Mouse (Mus musculus) myocyte (in vitro differentiated cells): ENCODE data around the gene Spatc1l. TPM values are rescaled to one million over a fixed set of nuclear protein-coding genes. Genes with fewer than 3 reads are reported as not detected.

Experiments used
- H3K27me3 ChIP-seq: one replicate; pipeline ENCODE4 v1.6.1; 2011; ENCODE audit not compliant: control insufficient read depth, insufficient read depth, insufficient read length
- H3K36me3 ChIP-seq: one replicate; pipeline ENCODE4 v1.6.1; 2011; ENCODE audit not compliant: control insufficient read depth, insufficient read depth
- H3K4me2 ChIP-seq: one replicate; pipeline ENCODE4 v1.6.1; 2011; ENCODE audit warnings: low read depth, control low read depth
- H3K4me3 ChIP-seq: one replicate; pipeline ENCODE4 v1.5.1; 2011; ENCODE audit warnings: mild to moderate bottlenecking, control low read depth, moderate library complexity
- H3K79me2 ChIP-seq: one replicate; pipeline ENCODE4 v1.6.1; 2011; ENCODE audit not compliant: control insufficient read depth, insufficient read depth
- H3ac ChIP-seq: one replicate; pipeline ENCODE4 v1.6.1; 2011; ENCODE audit not compliant: control insufficient read depth, insufficient read length
- CEBPB ChIP-seq: IDR thresholded peaks from 2 replicates; pipeline ENCODE4 v1.6.1; 2011; ENCODE audit warnings: mild to moderate bottlenecking, moderate library complexity; ENCODE audit not compliant: poor library complexity, insufficient read depth, severe bottlenecking
- E2F4 ChIP-seq: IDR thresholded peaks from one replicate; pipeline ENCODE4 v1.6.1; 2011; ENCODE audit warnings: mild to moderate bottlenecking, control low read depth, moderate library complexity; ENCODE audit not compliant: insufficient read depth
- MAX ChIP-seq: IDR thresholded peaks from one replicate; pipeline ENCODE4 v1.6.1; 2011; ENCODE audit warnings: low read depth, mild to moderate bottlenecking, control low read depth
- MYOD1 ChIP-seq, 3 experiments: IDR thresholded peaks; one replicate each; pipeline ENCODE4 v1.6.1; 2011; ENCODE audit warnings: control low read depth in 2 of 3, low read depth in 2 of 3, mild to moderate bottlenecking in 2 of 3, moderate library complexity in 1 of 3; ENCODE audit not compliant: insufficient read length in 2 of 3, control insufficient read depth in 1 of 3
- MYOG ChIP-seq, 3 experiments: IDR thresholded peaks; one replicate each; pipeline ENCODE4 v1.6.1; 2011; ENCODE audit warnings: control low read depth in 2 of 3, low read depth in 2 of 3, mild to moderate bottlenecking in 2 of 3; ENCODE audit not compliant: insufficient read length in 2 of 3, control insufficient read depth in 1 of 3, insufficient read depth in 1 of 3
- POLR2A ChIP-seq: IDR thresholded peaks from one replicate; pipeline ENCODE4 v1.6.1; 2011; ENCODE audit warnings: low read depth, mild to moderate bottlenecking, control low read depth, moderate library complexity; ENCODE audit not compliant: insufficient read length
- POLR2AphosphoS2 ChIP-seq: IDR thresholded peaks from one replicate; pipeline ENCODE4 v1.6.1; 2011; ENCODE audit warnings: low read depth, control low read depth; ENCODE audit not compliant: insufficient read length
- REST ChIP-seq: IDR thresholded peaks from one replicate; pipeline ENCODE4 v1.6.1; 2011; ENCODE audit warnings: mild to moderate bottlenecking, control low read depth, moderate library complexity; ENCODE audit not compliant: insufficient read depth, insufficient read length
- SRF ChIP-seq: IDR thresholded peaks from one replicate; pipeline ENCODE4 v1.6.1; 2011; ENCODE audit warnings: low read depth; ENCODE audit not compliant: control insufficient read depth, insufficient read length
- TCF12 ChIP-seq: IDR thresholded peaks from one replicate; pipeline ENCODE4 v1.6.1; 2011; ENCODE audit warnings: mild to moderate bottlenecking, control low read depth; ENCODE audit not compliant: poor library complexity, insufficient read depth, severe bottlenecking
- TCF3 ChIP-seq: IDR thresholded peaks from one replicate; pipeline ENCODE4 v1.6.1; 2011; ENCODE audit warnings: low read depth, control low read depth; ENCODE audit not compliant: insufficient read length
- USF1 ChIP-seq: IDR thresholded peaks from one replicate; pipeline ENCODE4 v1.6.1; 2011; ENCODE audit warnings: low read depth, mild to moderate bottlenecking, control low read depth, moderate library complexity
- polyA plus RNA-seq: library from polyadenylated mRNA; unstranded; fragments of >200 nt; fragmentation: generic; extraction: Trizol; gene quantifications from one replicate; pipeline ENCODE4 v1.2.1, GENCODE M21; 2012; ENCODE audit warnings: missing spikeins

Spatc1l gene
- polyA plus RNA-seq, 1 experiment, result not detected

- Histone ChIP-seq H3K27me3 (no peaks in the 10 kb centered on the region), H3K4me3 (no peak overlapping the region), H3K36me3 (peaks cover 37% of the 10 kb centered on the region), H3ac (no peak overlapping the region), H3K4me2 (peak overlapping the region; percentile 31), H3K79me2 (peaks cover 39% of the 10 kb centered on the region)
- TF ChIP-seq POLR2AphosphoS2 (no peak), SRF (no peak), POLR2A (no peak), REST (no peak), MYOG (IDR thresholded peaks at IDR 0.05; ENCODE audit: control insufficient read depth in 1 of 3, insufficient read depth in 1 of 3, insufficient read length in 2 of 3, low read depth in 2 of 3) (no peak), TCF3 (no peak), E2F4 (no peak), MYOD1 (IDR thresholded peaks at IDR 0.05; ENCODE audit: control insufficient read depth in 1 of 3, insufficient read length in 2 of 3, low read depth in 2 of 3) (no peak)
These were observed 26.5 kb upstream of the Spatc1l start for GRCm38 (mm10) chr10:76535526-76535925.

DNA sequence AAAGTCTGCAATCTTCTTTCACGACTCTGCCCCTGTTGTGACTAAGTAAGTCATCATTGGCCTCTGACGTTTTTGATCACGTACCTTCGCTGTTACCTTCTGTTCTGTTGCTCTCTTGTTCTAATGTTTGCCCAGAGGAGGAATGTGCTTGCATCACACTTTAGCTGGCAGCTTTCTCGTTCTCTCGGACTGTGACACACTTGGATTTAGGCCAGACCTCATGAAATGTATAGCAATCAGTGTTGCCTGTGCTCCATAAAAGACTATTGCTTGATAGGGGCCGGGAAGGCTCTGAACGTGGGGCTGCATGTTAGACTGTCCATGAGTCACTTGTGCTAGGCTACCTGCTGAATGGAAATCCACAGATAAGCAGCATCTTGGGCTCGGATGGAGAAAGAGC lies 24.5 kb upstream of the Spatc1l start:
- peaks cover 28% of the 10 kb centered on the region for H3K79me2 ChIP-seq
- peaks cover 53% of the 10 kb centered on the region for H3K36me3 ChIP-seq
- no peak overlapping the region for H3K4me2 ChIP-seq
- no peak overlapping the region for H3ac ChIP-seq
- TF ChIP-seq TCF3, result no peak
- TF ChIP-seq MYOG (IDR thresholded peaks at IDR 0.05; ENCODE audit: control insufficient read depth in 1 of 3, insufficient read depth in 1 of 3, insufficient read length in 2 of 3, low read depth in 2 of 3), result no peak
- peak; percentile 26; the same call in 1 of the 2 replicates for TF ChIP-seq CEBPB
- no peaks in the 10 kb centered on the region for H3K27me3 ChIP-seq
- no peak overlapping the region for H3K4me3 ChIP-seq

- Histone ChIP-seq H3K4me2 (no peak overlapping the region), H3K27me3 (no peaks in the 10 kb centered on the region)
- TF ChIP-seq SRF (no peak), USF1 (no peak)
These were observed 20.6 kb upstream of the Spatc1l start for GRCm38 (mm10) chr10:76541336-76542085.

DNA sequence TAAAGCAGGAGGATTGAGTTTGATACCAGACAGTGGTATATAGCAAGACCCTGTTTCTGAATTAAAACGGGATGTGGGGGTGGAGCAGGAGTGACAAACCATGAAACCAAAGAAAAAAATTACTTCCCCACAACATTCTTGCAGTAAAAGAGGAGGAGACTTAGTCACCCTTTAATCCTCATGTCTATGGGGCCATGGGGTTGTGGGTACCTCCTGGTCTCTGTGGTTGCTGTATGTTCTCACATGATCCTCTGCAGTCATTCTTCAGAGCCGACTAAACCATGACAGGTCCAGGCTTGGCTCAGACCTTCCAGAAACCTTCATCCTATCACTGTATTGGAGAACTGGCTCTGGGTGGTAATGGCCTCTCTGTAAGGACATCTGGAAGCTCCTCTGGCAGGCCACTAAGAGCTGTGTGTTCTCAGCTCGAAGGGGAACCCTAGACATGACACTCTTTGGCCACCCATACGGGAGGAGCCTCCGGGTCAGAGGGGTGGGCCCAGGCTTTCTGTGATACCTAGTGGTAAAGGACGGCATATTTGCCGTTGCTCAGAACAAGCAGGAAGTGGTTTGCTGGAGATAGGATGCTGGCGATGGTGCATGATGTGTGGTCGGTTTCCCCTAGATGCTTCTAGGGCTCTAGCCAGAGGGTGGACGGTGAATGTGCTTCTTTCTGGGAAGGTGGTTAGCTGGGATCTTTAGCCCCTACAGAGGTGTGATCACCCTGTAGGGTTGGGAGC lies 19.3 kb upstream of the Spatc1l start:
- Histone ChIP-seq H3K4me2 (no peak overlapping the region), H3K4me3 (no peak overlapping the region), H3K36me3 (peaks cover 60% of the 10 kb centered on the region), H3ac (no peak overlapping the region), H3K79me2 (no peaks in the 10 kb centered on the region), H3K27me3 (no peaks in the 10 kb centered on the region)
- TF ChIP-seq SRF, result no peak

More at GRCm38 (mm10) chr10:76541336-76542085, 20.6 kb upstream of the Spatc1l start:
- Histone ChIP-seq H3ac (no peak overlapping the region), H3K79me2 (no peaks in the 10 kb centered on the region), H3K36me3 (peaks cover 55% of the 10 kb centered on the region), H3K4me3 (no peak overlapping the region)

DNA sequence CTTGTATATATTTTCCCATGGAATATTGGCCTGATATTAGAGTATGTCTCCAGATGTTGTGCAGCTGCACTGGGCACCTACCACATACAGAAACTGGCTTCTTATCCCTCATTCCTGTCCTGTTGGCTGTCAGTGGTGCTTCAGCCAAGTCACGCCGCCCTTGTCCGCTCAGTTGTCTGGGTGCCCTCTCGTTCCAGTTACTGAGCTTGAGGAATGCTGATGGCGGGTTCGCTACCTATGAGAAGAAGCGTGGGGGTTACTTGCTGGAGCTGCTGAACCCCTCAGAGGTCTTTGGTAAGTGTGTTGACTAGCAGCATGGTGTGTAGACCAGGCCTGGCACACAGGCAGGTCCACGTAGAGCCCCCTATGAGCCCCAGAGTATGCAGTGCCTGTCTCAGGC lies 15.5 kb upstream of the Spatc1l start:
- TF ChIP-seq POLR2A (no peak), SRF (no peak), MYOG (IDR thresholded peaks at IDR 0.05; ENCODE audit: control insufficient read depth in 1 of 3, insufficient read depth in 1 of 3, insufficient read length in 2 of 3, low read depth in 2 of 3) (no peak), MAX (no peak), USF1 (no peak), POLR2AphosphoS2 (no peak), TCF12 (no peak), CEBPB (no peak), TCF3 (no peak), MYOD1 (IDR thresholded peaks at IDR 0.05; ENCODE audit: control insufficient read depth in 1 of 3, insufficient read length in 2 of 3, low read depth in 2 of 3) (no peak), REST (no peak), E2F4 (no peak)
- H3K79me2 ChIP-seq, result no peaks in the 10 kb centered on the region
- peaks cover 68% of the 10 kb centered on the region for H3K36me3 ChIP-seq
- no peak overlapping the region for H3K4me2 ChIP-seq
- H3K27me3 ChIP-seq, result no peaks in the 10 kb centered on the region
- no peak overlapping the region for H3K4me3 ChIP-seq
- no peak overlapping the region for H3ac ChIP-seq

- Histone ChIP-seq H3K36me3 (peaks cover 74% of the 10 kb centered on the region), H3K4me3 (no peak overlapping the region), H3ac (no peak overlapping the region), H3K27me3 (no peaks in the 10 kb centered on the region), H3K79me2 (no peaks in the 10 kb centered on the region), H3K4me2 (no peak overlapping the region)
- TF ChIP-seq TCF12 (no peak), MYOG (IDR thresholded peaks at IDR 0.05; ENCODE audit: control insufficient read depth in 1 of 3, insufficient read depth in 1 of 3, insufficient read length in 2 of 3, low read depth in 2 of 3) (no peak), POLR2A (no peak), USF1 (no peak)
These were observed 13.9 kb upstream of the Spatc1l start for GRCm38 (mm10) chr10:76548218-76548617.
